Mouse (Mus musculus): Measurements from ENCODE around the gene Ppp2r5e. TPM values are rescaled to one million over a fixed set of nuclear protein-coding genes. Genes with fewer than 3 reads are reported as not detected.
A peak's percentile ranks its signal among the peaks of the same experiment; 100 is the strongest.

Gene Ppp2r5e
- total RNA-seq, 2 experiments from 2014 or later: 47.1 to 53.2 TPM

- DNase-seq (ENCODE audit: low spot score in 2 of 2): no peak
Observed at GRCm38 (mm10) chr12:75583776-75584175, 12.3 kb downstream of the Ppp2r5e start.

GRCm38 (mm10) chr12:75579076-75579475 is 17.0 kb downstream of the Ppp2r5e start:
- DNase-seq (ENCODE audit: low spot score in 2 of 2): no peak

- no peak for DNase-seq (ENCODE audit: low spot score in 2 of 2)
Observed at GRCm38 (mm10) chr12:75577255-75577654, 18.8 kb downstream of the Ppp2r5e start.

- DNase-seq (ENCODE audit: low spot score in 2 of 2): peak in 1 of 2 experiments; percentile 30
Observed at GRCm38 (mm10) chr12:75572271-75572670, 23.8 kb downstream of the Ppp2r5e start.

- no peak for DNase-seq (ENCODE audit: low spot score in 2 of 2)
Observed at GRCm38 (mm10) chr12:75570138-75570537, 25.9 kb downstream of the Ppp2r5e start.

GRCm38 (mm10) chr12:75567745-75568144 is 28.3 kb downstream of the Ppp2r5e start:
- DNase-seq (ENCODE audit: low spot score in 2 of 2): no peak

- DNase-seq (ENCODE audit: low spot score in 2 of 2): no peak
Observed at GRCm38 (mm10) chr12:75565756-75566155, 30.3 kb downstream of the Ppp2r5e start.

GRCm38 (mm10) chr12:75564498-75564897 is 31.5 kb downstream of the Ppp2r5e start:
- DNase-seq (ENCODE audit: low spot score in 2 of 2): no peak

GRCm38 (mm10) chr12:75562996-75563618 is 32.9 kb downstream of the Ppp2r5e start:
- no peak for DNase-seq (ENCODE audit: low spot score in 2 of 2)

- no peak for DNase-seq (ENCODE audit: low spot score in 2 of 2)
Observed at GRCm38 (mm10) chr12:75560681-75561387, 35.2 kb downstream of the Ppp2r5e start.

- no peak for DNase-seq (ENCODE audit: low spot score in 2 of 2)
Observed at GRCm38 (mm10) chr12:75559196-75559595, 36.8 kb downstream of the Ppp2r5e start.

GRCm38 (mm10) chr12:75557813-75558212 is 38.2 kb downstream of the Ppp2r5e start:
- DNase-seq (ENCODE audit: low spot score in 2 of 2): no peak

- DNase-seq (ENCODE audit: low spot score in 2 of 2): no peak
Observed at GRCm38 (mm10) chr12:75555032-75555431, 41.0 kb downstream of the Ppp2r5e start.

- no peak for DNase-seq (ENCODE audit: low spot score in 2 of 2)
Observed at GRCm38 (mm10) chr12:75552296-75552695, 43.7 kb downstream of the Ppp2r5e start.

- DNase-seq (ENCODE audit: low spot score in 2 of 2): no peak
Observed at GRCm38 (mm10) chr12:75551671-75552070, 44.4 kb downstream of the Ppp2r5e start.

GRCm38 (mm10) chr12:75548999-75549398 is 47.0 kb downstream of the Ppp2r5e start:
- no peak for DNase-seq (ENCODE audit: low spot score in 2 of 2)

- DNase-seq (ENCODE audit: low spot score in 2 of 2): no peak
Observed at GRCm38 (mm10) chr12:75547174-75547573, 48.9 kb downstream of the Ppp2r5e start.

- DNase-seq (ENCODE audit: low spot score in 2 of 2): no peak
Observed at GRCm38 (mm10) chr12:75546241-75546640, 49.8 kb downstream of the Ppp2r5e start.

GRCm38 (mm10) chr12:75545431-75545925 is 50.6 kb downstream of the Ppp2r5e start:
- no peak for DNase-seq (ENCODE audit: low spot score in 2 of 2)

GRCm38 (mm10) chr12:75544666-75545065 is 51.4 kb downstream of the Ppp2r5e start:
- DNase-seq (ENCODE audit: low spot score in 2 of 2): no peak

GRCm38 (mm10) chr12:75544259-75544658 is 51.8 kb downstream of the Ppp2r5e start:
- no peak for DNase-seq (ENCODE audit: low spot score in 2 of 2)

- no peak for DNase-seq (ENCODE audit: low spot score in 2 of 2)
Observed at GRCm38 (mm10) chr12:75543346-75543745, 52.7 kb downstream of the Ppp2r5e start.
